Mouse (Mus musculus): Measurements from ENCODE around the gene Zw10.

The Zw10 gene

DNA sequence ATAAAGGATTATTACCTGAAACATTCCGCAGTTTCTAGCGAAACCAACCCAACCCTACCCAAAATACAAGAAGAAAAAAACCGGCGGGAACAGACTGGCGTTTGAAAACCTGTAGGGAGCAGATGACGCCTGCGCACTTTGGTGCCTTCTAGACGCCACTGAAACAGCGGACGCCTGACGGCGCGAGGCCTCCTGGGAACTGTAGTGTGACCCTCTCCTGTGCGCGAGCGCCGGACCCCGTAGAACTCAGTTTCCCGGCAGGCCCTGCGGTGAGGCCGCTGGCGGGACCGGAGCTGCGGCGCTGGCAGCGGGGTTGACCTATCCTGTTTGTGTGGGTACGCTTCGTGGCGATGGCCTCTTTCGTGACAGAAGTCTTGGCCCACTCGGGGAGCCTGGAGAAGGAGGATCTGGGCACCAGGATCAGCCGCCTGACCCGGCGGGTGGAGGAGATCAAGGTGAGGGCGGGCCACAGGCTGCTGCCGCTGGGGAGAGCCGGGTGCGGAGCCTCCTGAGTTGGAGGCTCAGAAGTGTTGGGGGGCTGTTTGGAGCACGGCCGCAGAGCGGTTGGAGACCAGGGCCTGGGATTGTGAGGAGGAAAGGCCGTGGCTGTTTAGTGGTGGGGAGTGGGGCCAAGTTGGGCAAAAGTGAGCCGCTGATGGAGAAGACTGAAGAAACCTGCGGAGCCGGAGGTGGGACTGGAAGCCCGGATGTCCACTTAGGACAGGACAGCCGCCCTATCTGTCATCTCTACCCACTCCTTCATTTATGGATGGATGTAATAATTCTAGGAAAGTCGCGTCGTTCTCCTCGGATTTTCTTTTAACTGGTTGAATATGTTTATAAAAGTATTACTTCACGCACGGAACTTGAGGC lies at the start of gene Zw10:
Gene Zw10, plus strand, starts transcription at position 281 of the 873 bp plus-strand sequence.
- DNase-seq: peak; percentile 97

DNA sequence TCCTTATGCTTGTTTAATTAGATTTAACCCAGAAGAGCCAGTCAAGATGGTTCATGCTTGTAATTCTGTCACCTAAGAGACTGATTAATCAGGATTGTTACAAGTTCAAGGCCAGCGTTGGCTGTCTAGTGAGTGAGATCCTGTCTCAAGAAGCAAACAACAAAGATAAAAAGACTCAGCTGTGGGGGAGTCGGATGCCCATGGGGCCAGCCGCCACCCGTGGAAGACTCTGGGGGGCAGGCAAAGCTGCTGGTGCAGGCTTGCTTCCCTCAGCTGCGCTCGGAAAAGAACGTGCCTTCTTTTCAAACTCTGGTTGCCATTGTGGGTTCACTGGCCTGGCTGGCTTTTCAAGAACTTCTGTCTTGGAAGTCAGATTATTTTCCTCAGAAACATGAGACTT lies 39.6 kb upstream of the Zw10 start:
- DNase-seq: no peak

DNA sequence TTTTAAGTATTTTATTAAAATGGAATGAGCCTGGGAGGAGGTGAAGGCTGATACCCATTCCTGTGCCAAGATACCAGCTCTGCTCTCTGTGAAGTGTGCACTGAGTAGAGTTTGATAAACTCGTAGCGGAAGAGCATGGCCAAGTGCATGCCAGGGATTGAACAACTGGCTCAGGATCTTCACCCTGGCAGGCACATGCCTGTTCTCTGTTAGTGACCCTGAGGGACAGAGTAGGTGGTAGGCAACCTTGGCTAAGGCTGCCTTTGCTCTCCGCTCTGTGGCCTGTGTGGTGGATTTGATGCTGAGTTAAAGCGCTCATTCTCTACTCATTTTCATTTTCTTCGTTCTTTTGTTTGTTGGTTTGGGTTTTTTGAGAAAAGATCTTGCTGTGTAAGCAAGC lies 34.1 kb upstream of the Zw10 start:
- no peak for DNase-seq

DNA sequence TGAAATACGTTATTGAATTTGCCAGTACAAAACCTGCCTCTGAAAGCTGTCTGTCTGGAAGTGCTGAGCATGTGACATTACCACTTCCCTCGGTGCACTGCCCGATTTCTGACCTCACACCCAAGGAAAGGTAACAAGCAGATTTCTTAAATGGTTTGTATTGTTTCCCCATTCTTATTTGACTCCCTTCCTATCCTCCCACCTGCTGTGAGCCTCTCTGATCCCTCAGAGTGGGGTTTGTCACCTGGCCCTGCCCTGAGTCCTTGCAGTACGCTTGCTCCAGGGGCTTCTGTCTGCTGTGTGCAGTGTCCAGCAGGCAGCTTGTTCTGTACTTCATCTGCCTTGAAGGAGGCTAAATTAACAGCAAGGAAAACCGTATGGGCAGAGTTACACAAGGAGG lies 31.5 kb upstream of the Zw10 start:
- no peak for DNase-seq

DNA sequence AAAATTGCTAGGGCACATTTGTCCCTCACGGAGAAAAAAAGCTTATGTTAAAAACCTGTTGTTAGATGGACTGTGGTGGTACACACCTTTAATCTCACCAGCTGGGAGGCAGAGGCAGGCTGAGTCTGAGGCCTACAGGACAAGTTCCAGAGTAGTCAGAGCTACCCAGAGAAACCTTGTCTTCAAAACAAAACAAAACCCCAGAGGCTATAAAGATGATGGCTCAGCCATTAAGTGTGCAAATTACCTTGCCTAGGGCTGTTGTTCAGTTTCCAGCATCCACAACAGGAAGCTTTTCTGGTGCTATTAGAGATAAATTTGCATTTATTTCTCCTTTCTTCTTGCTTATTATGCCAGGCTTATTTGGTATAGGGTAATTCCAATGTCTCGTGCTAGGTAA lies 30.9 kb upstream of the Zw10 start:
- DNase-seq: no peak

DNA sequence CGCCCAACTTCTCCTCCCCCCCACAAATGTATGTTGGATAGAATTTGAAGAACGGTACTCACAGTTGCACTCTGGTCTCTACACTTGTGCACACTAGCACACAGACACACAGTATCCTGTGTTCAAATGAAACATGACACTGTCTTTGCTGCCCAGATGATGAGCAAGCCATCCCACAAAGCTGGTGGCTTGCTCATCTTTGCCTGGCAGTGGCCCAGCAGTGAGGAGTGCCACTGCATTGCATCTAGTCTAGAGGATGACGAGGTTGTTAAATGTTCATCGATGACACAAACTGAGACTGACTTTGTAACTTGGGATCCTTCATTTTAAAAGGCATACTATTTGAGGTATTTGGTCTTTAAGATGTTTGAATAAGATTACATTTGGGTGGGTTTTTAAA lies 20.6 kb upstream of the Zw10 start:
- DNase-seq: no peak

DNA sequence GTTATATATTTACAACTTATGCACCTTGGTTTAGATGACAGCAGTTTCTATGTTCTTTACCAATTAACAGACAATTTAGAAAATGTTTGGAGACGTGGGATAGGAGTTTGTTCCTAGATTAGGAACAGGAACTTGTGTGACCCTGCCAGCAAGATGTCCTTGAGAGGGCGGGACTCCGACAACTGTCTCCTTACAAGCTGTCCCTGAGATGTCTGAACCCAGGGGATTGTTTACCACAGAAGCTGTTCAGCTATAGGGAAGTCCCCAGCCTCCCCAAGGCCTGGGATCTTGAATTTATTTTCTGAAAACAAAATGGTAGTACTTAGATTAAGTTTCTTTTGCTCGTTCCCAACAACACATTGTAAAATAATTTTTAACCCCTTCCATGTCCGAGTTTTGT lies 4.5 kb upstream of the Zw10 start:
- DNase-seq: no peak

DNA sequence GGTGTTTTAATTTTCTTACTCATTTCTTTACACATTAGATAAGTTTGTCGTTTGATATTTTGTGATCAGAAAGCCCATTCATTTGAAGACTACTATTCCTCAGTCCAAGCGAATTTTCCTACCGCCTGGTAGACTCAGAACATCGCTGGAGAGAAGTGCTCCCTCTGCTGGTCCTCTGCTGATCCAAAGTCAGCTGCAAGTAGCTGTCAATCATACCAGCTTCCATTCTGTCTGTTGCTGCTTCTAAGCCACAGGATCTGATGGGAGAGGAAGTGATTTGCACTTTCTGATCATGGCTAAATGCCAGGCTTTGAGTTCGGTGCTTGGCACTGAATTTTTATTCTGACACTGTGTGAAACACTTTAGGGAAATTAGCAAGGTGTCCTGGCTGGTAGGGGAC lies 4.1 kb upstream of the Zw10 start:
- peak; percentile 82 for DNase-seq

DNA sequence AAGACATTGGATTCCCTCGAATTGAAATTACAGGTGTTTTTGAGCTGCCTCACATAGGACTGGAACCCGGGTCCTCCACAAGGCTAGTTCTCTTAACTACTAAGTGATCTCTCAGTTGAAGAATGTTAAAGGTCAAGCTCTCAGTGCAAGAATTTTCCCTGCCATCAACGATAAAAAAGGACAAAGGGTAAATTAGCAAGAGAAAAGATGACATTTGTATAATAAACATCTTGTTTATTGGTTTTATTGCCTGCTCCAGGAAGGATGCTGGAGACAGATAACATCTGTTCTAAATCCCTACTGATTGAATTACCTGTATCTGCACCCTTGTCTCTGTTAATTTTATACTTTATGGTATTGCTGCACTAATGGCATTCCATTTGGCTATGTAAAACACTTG lies 1.4 kb upstream of the Zw10 start:
- DNase-seq: no peak

DNA sequence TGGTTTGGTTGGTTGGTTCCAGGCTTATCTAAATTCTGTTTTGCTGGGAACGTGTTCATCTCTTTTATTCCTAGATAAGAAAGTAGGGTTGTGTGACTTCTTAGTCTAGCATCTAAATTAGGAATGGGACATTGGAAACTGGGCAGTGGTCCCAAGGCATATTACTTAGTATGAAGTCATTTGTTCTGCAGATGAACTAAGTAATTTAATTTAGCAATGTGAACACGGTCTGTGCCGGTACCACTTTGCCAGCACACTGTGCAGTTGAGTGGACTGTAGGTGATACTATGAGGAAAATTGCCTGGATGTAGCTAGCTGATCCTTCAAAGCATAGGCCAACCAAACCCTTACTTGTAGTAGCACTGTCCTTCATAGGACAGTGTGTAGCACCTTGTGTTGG lies 21.4 kb downstream of the Zw10 start:
- DNase-seq: no peak

DNA sequence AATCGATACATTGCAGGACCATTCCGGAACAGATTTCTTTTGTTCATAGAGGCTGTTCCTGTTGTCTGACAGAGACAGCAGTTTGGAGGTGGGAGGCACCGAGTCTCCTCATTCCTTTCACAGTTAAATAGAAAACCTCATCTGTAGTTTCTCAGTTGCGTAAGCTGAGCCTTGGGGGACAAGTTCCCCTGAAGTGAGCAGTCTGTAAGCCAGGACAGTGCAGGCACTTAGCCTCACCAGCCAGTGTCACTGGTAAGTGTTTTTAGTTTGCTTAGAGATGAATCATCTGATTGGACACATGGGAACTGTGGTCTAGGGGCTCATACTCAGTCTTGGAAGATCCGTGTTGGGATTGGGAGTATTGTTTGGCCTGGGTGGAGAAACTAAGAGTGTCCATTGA lies 25.7 kb downstream of the Zw10 start, which contains the start of gene Tmprss5:
Gene Tmprss5, plus strand, starts transcription at position 154 of the 400 bp plus-strand sequence.
- no peak for DNase-seq

DNA sequence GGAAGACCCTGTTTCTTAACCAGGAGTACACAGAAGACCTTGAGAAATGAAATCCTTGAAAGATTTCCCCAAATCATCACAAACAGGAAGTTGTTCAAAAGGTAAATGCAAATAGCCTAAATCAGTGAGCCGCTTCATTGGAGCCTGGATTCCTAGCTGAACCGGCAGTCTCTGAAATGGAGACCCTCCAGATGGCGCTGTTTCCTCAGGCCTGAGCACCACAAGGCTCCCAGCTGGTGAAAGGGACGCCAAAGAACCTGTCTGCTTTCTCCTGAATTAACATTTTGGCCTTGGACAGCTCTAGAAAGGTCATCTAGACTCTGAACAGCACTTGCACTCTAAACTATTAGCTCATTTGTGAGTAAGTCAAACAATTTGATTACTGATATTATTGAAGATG lies 26.1 kb downstream of the Zw10 start:
- peak; percentile 81 for DNase-seq

DNA sequence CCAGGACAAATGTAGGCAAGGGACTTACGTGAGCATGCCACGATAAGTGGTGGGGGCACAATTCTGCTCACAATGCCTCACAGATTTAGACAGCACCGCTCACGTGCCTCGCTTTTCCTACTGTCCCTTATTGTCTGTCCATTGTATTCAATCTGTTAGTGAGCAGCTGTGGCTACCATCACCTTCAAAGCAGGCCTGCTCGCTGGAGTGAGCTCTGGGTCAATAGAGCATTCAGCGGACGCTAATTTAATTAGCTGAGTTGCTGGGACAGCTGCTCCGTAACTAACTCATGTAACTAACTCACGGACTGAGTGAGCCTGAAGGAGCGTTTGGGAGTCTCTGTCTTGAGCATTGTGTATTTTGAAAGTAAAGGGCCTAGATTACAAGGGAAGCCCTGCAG lies 31.9 kb downstream of the Zw10 start:
- peak; percentile 94 for DNase-seq

DNA sequence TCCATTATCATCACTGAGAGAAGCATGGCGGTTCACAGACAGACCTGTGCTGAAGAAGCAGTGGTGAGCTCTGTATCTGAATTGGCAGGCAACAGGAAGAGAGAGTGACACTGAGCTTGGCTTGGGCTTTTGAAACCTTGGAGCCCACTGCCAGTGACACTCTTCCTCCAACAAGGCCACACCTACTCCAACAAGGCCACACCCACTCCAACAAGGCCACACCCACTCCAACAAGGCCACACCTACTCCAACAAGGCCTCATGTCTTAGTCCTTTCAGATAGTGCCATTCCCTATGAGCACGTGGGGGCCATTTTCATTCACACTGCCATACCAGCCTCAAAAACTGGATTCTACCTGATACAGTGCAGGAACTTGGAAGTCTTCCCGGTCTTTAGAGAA lies 43.5 kb downstream of the Zw10 start:
- DNase-seq: no peak

DNA sequence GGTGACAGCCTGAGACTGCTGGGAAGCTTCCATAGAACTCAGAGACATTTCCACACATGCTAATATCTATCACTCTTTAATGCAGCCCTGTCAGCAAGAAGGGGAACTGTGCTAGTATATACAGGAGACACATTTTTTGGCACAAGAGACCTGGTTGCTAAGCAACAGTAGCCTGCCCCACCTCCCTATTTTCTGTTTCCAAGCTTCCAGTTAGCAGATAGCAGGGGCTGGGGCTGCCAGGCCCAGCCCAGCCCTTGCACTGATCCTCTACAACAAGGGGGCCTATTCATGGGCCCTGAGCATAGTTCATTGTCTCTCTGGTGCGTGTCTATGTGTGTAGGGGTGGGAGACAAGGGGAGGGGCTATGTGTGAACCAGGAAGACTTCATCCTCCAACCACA lies 46.9 kb downstream of the Zw10 start:
- peak; percentile 95 for DNase-seq

DNA sequence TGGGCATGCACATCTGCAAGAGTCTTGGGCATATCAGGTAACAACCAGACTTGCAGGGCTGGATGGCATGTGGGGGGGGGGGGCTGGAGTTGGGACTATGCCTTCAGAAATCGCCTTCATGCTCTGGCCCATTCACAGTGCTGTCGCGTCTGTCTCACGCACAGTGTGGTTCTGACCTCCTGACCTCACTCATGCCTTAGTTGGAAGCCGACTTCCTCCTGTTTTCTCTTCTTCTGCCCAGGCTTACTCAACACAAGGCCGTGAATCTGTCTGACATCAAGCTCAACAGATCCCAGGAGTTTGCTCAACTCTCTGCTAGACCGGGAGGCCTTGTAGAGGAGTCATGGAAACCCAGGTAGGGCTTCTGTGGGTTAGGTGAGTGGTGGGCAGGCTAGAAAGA lies 53.7 kb downstream of the Zw10 start:
- DNase-seq: no peak

DNA sequence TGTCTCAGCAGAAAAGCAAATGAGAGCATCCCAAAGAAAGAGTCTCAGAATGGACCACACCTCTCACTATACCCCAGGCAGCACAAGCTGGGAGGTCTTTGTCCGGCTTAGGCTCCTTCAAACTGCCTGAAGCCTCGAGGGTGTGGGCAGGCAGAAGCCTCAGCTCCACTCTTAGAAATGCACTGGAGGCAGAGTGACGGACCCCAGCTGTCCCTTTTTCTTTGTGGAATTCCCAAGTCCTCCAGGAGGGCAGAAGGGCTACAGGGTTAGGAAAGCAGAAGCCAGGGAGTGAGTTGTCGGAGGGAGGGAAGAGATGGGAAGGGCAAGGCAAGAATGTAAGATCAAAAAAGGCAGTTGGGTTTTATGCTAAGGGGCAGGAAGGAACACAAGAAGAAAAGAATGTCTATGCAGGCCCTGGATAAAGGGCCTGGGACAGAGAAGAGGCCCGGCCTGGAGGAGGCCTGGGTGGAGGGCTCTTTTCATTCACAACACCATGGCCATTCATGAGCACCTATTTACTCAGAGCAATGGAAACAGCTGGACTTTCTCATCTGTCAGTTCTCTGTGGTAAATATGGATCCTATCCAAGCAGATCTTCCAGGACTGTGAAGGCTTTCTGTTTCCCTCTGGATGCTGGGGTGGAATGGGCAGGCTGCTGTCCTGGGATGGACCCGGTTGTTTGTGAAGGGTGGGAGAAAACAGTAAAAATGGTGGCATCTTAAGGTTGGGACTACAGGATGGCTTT lies 55.2 kb downstream of the Zw10 start:
- no peak for DNase-seq

DNA sequence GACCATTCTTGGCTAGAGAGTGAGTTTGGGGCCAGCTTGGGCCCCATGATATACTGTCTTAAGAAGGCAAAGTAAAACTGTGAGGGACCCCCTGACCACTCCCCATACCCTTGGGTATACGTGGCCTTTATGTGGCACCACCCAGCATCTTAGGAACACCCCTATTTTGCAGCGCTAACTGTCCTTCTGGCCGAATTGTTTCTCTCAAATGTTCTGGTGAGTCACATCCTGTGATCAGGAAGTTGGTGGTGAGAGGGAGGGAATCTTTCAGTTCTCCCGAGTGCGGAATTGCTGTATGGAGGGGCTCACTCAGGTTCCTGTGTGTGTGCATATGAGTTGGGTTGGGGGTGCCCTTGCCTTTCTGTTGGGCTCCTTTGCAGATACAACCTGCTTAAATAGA lies 55.9 kb downstream of the Zw10 start:
- no peak for DNase-seq

DNA sequence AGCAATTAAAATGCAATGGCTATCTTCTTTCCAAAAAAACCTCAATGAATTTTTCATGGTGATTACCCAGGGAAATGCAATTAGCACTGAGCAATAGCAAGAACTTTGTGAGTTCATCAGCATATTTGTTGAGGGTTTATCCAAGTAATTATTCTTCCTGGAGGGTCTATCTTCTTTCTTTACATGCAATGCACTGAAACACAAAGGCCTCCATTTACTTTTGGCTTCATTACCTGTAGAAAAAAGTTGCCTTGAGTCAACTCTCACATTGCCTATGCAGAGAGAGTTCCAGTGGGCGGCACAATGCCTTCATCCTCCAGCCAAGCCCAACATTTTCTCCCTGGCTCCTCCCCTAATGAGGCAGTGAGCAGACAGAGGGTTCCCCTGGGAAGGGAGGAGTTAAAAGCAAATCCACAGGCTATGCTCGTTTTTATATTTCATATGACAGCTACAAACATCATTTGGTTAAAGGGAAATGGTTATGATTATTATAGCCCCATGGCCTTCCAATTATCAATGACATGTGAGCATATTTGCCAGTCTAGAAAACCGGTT lies 62.9 kb downstream of the Zw10 start:
- peak; percentile 36 for DNase-seq

DNA sequence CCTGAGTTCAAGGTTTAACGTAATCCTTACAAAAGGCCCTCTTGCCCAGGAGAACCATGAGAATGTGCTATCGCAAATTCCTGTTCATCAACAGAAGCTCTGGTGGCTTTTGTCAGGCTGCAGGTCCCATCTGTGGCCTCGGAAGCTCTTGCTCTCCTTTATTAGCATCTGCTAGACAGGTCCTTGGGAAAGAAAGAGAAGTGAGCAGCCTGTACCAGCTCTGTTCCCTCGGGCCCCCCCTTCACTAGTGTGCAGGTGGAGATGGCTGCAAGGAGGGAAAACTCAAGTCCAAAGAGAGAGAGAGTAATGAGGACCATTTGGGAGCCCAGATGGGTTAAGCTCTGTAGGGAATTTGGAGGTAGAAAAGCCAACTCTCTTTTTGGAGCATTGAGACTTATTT lies 64.3 kb downstream of the Zw10 start:
- DNase-seq: no peak

DNA sequence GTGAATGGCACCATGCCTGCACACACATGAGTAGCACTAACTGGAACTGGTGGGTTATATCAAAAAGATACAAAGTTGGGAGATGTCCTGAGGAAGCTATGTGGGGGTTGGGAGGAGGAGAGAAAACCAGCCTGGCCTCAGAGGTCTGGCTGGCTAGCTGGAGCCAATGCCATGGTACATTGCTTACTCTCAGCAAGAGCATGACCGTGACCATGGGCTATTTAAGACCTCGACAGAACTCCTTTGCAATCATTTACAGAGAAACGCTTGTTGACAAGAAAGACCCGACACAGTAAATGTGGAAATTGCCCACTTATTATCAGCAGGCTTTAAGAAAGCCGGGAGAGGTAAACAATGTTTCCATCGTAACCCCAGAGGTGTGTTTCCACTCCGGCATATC lies 70.3 kb downstream of the Zw10 start:
- no peak for DNase-seq
